Mouse (Mus musculus): Measurements from ENCODE around the gene Pten.

DNA sequence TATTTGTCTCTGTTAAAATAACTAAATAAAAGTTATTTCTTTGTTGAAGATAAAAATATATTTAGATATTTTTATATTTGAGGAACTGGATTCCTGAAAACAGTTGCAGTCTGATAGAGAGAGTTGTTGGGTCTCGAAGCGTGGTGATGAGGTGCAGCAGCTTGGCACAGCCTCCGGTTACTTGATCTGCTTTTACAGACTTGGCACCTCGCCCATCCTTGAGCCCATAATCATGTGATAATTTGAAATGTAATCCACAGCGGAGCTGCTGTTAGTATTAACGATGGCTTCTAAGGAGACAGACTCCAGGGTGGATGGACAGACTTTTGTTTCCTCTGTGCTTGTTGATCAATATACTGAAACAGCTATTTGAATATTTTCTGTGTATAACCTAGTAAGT lies 35.3 kb downstream of the Pten start:
- TF ChIP-seq CTCF (IDR thresholded peaks at IDR 0.05; ENCODE audit: borderline replicate concordance, insufficient read depth, low read depth, low read length) (no peak), POLR2A (IDR thresholded peaks at IDR 0.05; ENCODE audit: borderline replicate concordance, insufficient read depth, low read length) (no peak)
